Mouse (Mus musculus) T-helper 17 cell (primary cell): ENCODE results near the gene Nutf2.
"Not testable (repeated sequence)": the region's sequence is repeated elsewhere in the genome, so short reads cannot be mapped to it uniquely, and the experiment has no call there.

Experiments
- in situ Hi-C, 2 experiments: fragments of 300-600 bp; cut with MboI, MseI; formaldehyde crosslinking; loops; 1 replicate in 1 of 2; 2 replicates in 1 of 2; pipeline ENCODE4 v1.15.1; 2025; ENCODE audit warnings: high pct_unique_total_duplicates in 2 of 2

The Nutf2 gene

GRCm38 (mm10) chr8:105860143-105860981, at the start of gene Nutf2:
Gene Nutf2, plus strand, starts transcription at chr8:105860580.
- in situ Hi-C loops = no loop called here

DNA sequence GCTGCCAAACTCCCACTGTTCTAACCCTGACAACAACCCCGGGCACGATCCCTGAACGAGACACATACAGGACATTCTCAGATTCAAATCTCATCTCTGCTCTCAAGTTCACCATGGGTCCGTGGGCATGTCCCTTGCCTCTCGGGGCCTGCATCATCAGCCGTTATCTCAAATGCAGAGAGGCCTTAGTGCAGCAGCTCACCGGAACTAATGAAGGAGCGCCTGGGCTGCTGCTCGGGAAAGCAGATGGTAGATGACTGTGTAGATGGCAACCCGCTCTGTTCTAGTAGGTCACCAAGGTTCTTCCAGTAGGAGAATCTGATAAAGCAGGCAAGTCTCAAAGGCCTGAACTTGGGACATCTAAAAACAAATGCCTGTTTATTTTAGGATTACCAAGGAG, 49.3 kb upstream of the Nutf2 start:
- in situ Hi-C loops = no loop called here

- in situ Hi-C loops = no loop called here
These were observed 48.8 kb upstream of the Nutf2 start for GRCm38 (mm10) chr8:105811543-105811942.

- in situ Hi-C loops = no loop called here
These were observed 47.9 kb upstream of the Nutf2 start for GRCm38 (mm10) chr8:105812511-105812910.

DNA sequence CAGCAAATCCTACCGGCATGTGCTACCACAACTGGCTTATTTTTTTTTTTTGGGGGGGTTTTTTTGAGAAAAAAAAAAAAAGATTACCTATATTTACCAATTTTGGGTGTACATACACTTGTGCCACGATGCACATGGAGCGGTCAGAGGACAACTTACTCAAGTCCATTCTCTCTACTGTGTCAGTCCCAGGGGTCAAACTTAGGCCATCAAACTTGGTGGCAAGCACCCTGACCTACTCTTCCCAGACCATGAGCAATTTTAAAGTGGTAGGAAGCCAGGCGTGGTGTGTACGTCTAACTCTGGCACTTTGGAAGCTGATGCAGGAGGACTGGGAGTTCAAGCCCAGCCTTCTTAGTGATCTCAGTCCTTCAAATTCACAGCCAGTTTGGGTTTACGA, 47.1 kb upstream of the Nutf2 start:
- in situ Hi-C loops = no loop called here

GRCm38 (mm10) chr8:105819659-105820058, 40.7 kb upstream of the Nutf2 start:
- in situ Hi-C loops = no loop called here

- in situ Hi-C loops = no loop called here
These were observed 39.5 kb upstream of the Nutf2 start for GRCm38 (mm10) chr8:105820925-105821324.

GRCm38 (mm10) chr8:105825506-105825905, 34.9 kb upstream of the Nutf2 start:
- in situ Hi-C loops = no loop called here

- in situ Hi-C loops = no loop called here
These were observed 34.0 kb upstream of the Nutf2 start for GRCm38 (mm10) chr8:105826379-105826778.

- in situ Hi-C loops = no loop called here
These were observed 33.2 kb upstream of the Nutf2 start, which contains the start of the genes Ranbp10 and Tsnaxip1 for GRCm38 (mm10) chr8:105826861-105827848. Gene Ranbp10, minus strand, starts transcription at chr8:105827350. Gene Tsnaxip1, plus strand, starts transcription at chr8:105827731.

- in situ Hi-C loops = not testable (repeated sequence)
These were observed 26.6 kb upstream of the Nutf2 start for GRCm38 (mm10) chr8:105833740-105834139.

DNA sequence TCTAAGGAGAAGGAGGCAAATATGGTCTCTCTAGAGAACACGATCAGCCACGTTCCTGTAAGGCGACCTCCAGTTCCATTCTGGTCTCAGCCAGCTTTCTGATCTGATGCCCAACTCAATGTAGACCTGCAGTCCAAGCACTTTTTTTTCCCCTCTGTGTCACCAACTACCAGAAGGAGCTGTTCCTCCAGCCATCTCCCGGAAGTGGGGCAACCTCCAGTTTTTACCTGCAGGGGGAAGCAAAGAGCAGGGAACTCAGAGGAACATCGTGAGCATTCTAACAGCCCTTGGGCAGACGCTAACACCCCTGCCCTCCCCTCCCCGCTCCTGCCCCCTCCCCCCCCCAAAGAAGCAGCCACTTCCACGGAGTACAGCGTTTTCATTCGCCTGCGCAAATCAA, 25.1 kb upstream of the Nutf2 start:
- in situ Hi-C loops = no loop called here

DNA sequence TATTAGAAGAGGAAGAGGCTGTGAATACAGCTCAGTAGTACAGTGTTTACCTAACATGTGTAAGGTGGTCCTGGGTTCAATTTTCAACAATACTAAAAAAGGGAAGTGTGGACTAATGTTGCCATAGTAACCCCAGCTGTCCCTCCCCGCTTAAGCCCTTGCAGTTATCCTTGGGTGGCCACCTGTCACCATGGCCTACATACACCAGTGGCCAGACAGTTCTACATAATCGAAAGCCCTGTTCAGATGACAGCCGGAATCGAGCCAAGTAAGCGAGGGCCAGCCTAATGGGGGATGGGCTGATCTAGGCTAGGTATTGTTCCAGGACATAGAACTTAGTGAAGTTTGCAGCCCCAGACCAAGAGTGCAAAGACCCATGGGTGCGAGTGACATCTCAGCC, 23.4 kb upstream of the Nutf2 start:
- in situ Hi-C loops = no loop called here

DNA sequence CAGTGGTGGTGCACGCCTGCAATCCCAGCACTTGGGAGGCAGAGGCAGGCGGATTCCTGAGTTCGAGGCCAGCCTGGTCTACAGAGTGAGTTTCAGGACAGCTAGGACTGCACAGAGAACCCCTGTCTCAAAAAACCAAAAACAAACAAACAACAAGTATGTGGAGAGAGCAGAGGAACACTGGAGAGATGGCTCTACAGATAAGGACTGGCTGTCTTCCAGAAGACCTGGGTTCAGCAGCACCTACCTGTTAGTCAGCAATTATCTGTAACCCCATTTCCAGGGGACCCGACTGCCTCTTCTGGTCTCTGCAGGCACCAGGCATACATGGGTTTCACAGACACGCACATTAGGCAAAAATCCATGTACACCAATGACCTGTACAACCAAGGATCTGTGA, 21.2 kb upstream of the Nutf2 start:
- in situ Hi-C loops = no loop called here

DNA sequence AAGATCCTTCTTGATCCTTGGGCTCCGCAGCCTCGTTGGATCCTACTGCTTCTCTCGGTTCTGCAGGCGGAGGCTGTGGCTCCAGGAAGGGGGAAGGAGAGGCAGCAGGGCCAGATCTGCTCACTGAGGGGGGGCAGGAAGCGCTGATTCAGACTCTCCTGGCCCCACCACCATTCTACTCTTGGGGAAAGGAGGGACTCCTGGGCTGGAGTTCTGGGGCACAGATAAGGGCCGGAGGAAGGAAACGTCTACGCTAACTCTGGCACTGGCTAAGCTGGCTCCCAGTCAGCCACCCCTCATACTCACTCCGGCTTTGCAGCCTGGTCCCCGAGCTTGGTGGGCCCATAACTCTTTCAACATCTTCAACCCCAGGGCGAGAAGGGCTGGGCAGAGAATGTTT, 13.7 kb upstream of the Nutf2 start:
- in situ Hi-C loops = loop anchor here in 1 of 2 experiments (10.0 kb wide), 1 partner anchor 1212 kb away; the partner anchor contains the start of gene Rrad

DNA sequence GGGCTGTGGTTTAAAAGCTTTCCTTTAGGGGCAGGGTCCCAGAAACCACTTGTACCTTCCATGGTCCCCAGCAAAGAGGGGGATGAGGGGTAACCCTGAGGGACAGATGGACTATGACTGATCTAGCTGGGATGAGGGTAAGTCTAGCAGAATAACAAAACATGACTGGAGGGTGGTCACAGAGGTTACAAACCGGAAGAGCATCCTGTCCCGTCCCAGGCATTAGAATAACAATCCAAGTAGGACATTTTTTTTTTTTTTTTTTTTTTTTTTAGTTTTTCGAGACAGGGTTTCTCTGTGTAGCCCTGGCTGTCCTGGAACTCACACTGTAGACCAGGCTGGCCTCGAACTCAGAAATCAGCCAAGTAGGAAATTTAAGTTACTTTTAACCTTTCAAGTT, 10.4 kb upstream of the Nutf2 start:
- in situ Hi-C loops = no loop called here

DNA sequence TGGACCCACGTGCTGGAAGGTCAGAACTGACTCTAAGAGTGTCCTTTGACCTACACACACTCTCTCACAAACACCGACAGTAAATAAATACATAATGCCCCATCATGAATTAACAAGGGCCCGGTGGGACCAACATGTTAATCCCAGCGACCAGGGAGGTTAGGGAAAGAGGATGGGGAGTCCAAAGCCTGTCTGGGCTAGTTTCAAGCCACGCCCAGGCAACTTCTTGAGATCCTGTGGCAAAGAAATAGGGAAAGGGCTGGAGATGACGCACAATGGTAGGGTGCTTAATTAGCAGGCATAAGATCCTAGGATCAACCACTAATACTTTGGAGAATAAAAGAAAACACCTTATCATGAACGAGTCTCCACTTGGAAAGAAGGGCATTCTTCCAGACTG, 9.8 kb upstream of the Nutf2 start:
- in situ Hi-C loops = no loop called here

- in situ Hi-C loops = no loop called here
These were observed 8.7 kb upstream of the Nutf2 start for GRCm38 (mm10) chr8:105851651-105852143.

- in situ Hi-C loops = no loop called here
These were observed 8.1 kb upstream of the Nutf2 start for GRCm38 (mm10) chr8:105852146-105852729.

- in situ Hi-C loops = no loop called here
These were observed 7.2 kb upstream of the Nutf2 start, which contains the start of gene Cenpt for GRCm38 (mm10) chr8:105853178-105853577. Gene Cenpt, minus strand, starts transcription at chr8:105853278.

DNA sequence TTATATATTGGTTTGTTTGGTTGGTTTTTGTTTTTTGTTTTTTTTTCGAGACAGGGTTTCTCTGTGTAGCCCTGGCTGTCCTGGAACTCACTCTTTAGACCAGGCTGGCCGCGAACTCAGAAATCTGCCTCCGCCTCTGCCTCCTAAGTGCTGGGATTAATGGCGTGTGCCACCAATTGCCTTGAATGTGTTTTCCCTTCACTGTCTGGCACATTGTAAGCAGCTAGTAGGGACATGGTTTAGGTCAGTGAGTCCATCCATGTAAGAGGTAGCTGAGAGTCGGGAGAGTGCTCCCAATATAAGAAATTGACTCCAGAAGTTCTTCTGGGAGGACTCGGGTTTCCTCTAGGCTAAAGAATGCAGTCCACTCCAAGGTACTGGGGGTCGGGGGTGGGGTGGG, 6.1 kb upstream of the Nutf2 start:
- in situ Hi-C loops = no loop called here
